Mouse (Mus musculus) liver, embryonic 12.5 days (tissue): ENCODE measurements at regions not wholly inside any gene's neighbourhood (a gene's known extent, or its start where the extent isn't known, plus 50 kb on each side); places are given as distances from the start of the nearest gene placed in this dataset.

Experiments used
- ATAC-seq: fragments of 200-750 bp; cut with Nextera tagmentation; 2 replicates; pipeline ENCODE4 v1.8.0; 2017; ENCODE audit warnings: moderate number of reproducible peaks, mild to moderate bottlenecking, moderate library complexity
- H3K27ac ChIP-seq: fragments of 300-500 bp; sonication (generic); 2 replicates; pipeline ENCODE4 v1.5.1; 2016; ENCODE audit warnings: mild to moderate bottlenecking
- H3K27me3 ChIP-seq: fragments of 300-500 bp; sonication (generic); replicated peaks from 2 replicates; pipeline ENCODE4 v1.6.1; 2016; ENCODE audit warnings: mild to moderate bottlenecking, moderate library complexity
- H3K36me3 ChIP-seq: fragments of 300-500 bp; sonication (generic); 2 replicates; pipeline ENCODE4 v1.6.1; 2016; ENCODE audit warnings: mild to moderate bottlenecking, moderate library complexity
- H3K4me1 ChIP-seq: fragments of 300-500 bp; sonication (generic); 2 replicates; pipeline ENCODE4 v1.6.1; 2016
- H3K4me2 ChIP-seq: fragments of 300-500 bp; sonication (generic); 2 replicates; pipeline ENCODE4 v1.6.1; 2016; ENCODE audit warnings: mild to moderate bottlenecking, moderate library complexity
- H3K4me3 ChIP-seq: fragments of 300-500 bp; sonication (generic); 2 replicates; pipeline ENCODE4 v1.5.1; 2016; ENCODE audit warnings: mild to moderate bottlenecking, moderate library complexity
- H3K9ac ChIP-seq: fragments of 300-500 bp; sonication (generic); 2 replicates; pipeline ENCODE4 v1.6.1; 2016; ENCODE audit warnings: mild to moderate bottlenecking, moderate library complexity
- H3K9me3 ChIP-seq: fragments of 300-500 bp; sonication (generic); replicated peaks from 2 replicates; pipeline ENCODE4 v1.6.1; 2016; ENCODE audit warnings: mild to moderate bottlenecking, moderate library complexity
- WGBS: fragments of 180-500 bp; shearing (Covaris S2); methylation state at CpG from one replicate; pipeline ENCODE4 v1.1.7; 2016; ENCODE audit not compliant: insufficient replicate concordance; 5-methylcytosine and 5-hydroxymethylcytosine counted together

GRCm38 (mm10) chr8:80422190-80422589 is 71.4 kb upstream of the Gypa start:
- Histone ChIP-seq H3K4me2 (no peak overlapping the region), H3K9ac (no peak overlapping the region), H3K27me3 (no peaks in the 10 kb centered on the region), H3K4me1 (no peaks in the 10 kb centered on the region), H3K27ac (no peak overlapping the region), H3K9me3 (no peaks in the 10 kb centered on the region), H3K4me3 (no peak overlapping the region), H3K36me3 (no peaks in the 10 kb centered on the region)
- 79% methylated on average over 6 of the region's 6 CpGs for WGBS
- ATAC-seq, result no peak

GRCm38 (mm10) chr8:80416121-80416520 is 77.5 kb upstream of the Gypa start:
- ATAC-seq, result no peak
- no peaks in the 10 kb centered on the region for H3K9me3 ChIP-seq
- no peaks in the 10 kb centered on the region for H3K27me3 ChIP-seq
- H3K4me2 ChIP-seq, result no peak overlapping the region
- H3K36me3 ChIP-seq, result no peaks in the 10 kb centered on the region
- 63% methylated on average over 4 of the region's 4 CpGs for WGBS
- no peak overlapping the region for H3K9ac ChIP-seq
- no peaks in the 10 kb centered on the region for H3K4me1 ChIP-seq
- no peak overlapping the region for H3K27ac ChIP-seq
- no peak overlapping the region for H3K4me3 ChIP-seq

GRCm38 (mm10) chr8:80399594-80400207 is 93.9 kb upstream of the Gypa start:
- H3K9me3 ChIP-seq, result no peaks in the 10 kb centered on the region
- H3K4me2 ChIP-seq, result no peak overlapping the region
- H3K4me1 ChIP-seq, result no peaks in the 10 kb centered on the region
- H3K27ac ChIP-seq, result no peak overlapping the region
- H3K27me3 ChIP-seq, result no peaks in the 10 kb centered on the region
- no peak for ATAC-seq
- H3K4me3 ChIP-seq, result no peak overlapping the region
- H3K36me3 ChIP-seq, result no peaks in the 10 kb centered on the region
- no peak overlapping the region for H3K9ac ChIP-seq
- 62% methylated on average over 2 of the region's 2 CpGs for WGBS

- Histone ChIP-seq H3K4me2 (no peak overlapping the region), H3K4me3 (no peak overlapping the region), H3K27me3 (no peaks in the 10 kb centered on the region), H3K9me3 (no peaks in the 10 kb centered on the region), H3K9ac (no peak overlapping the region), H3K27ac (no peak overlapping the region), H3K4me1 (no peaks in the 10 kb centered on the region), H3K36me3 (no peaks in the 10 kb centered on the region)
- ATAC-seq, result no peak
- 15% methylated on average over 5 of the region's 5 CpGs for WGBS
Measured at GRCm38 (mm10) chr8:80395010-80395409, 98.6 kb upstream of the Gypa start.

- Histone ChIP-seq H3K4me1 (no peaks in the 10 kb centered on the region), H3K4me3 (no peak overlapping the region), H3K9ac (no peak overlapping the region), H3K9me3 (no peaks in the 10 kb centered on the region), H3K36me3 (no peaks in the 10 kb centered on the region), H3K27me3 (no peaks in the 10 kb centered on the region), H3K4me2 (no peak overlapping the region), H3K27ac (no peak overlapping the region)
- WGBS, result 51% methylated on average over 3 of the region's 3 CpGs
- no peak for ATAC-seq
Measured at GRCm38 (mm10) chr8:80393111-80393510, 100.5 kb upstream of the Gypa start.

- no peak overlapping the region for H3K4me3 ChIP-seq
- no peaks in the 10 kb centered on the region for H3K9me3 ChIP-seq
- H3K4me2 ChIP-seq, result no peak overlapping the region
- H3K27me3 ChIP-seq, result no peaks in the 10 kb centered on the region
- H3K27ac ChIP-seq, result no peak overlapping the region
- H3K4me1 ChIP-seq, result no peaks in the 10 kb centered on the region
- WGBS, result 70% methylated on average over 2 of the region's 2 CpGs
- ATAC-seq, result no peak
- H3K36me3 ChIP-seq, result no peaks in the 10 kb centered on the region
- H3K9ac ChIP-seq, result no peak overlapping the region
Measured at GRCm38 (mm10) chr8:80369221-80369620, 124.4 kb upstream of the Gypa start.

GRCm38 (mm10) chr8:80364059-80364458 is 129.5 kb upstream of the Gypa start:
- WGBS, result 28% methylated on average over 7 of the region's 7 CpGs

GRCm38 (mm10) chr8:80343299-80343698 is 150.3 kb upstream of the Gypa start:
- whole genome bisulfite sequencing, result 74% methylated on average over 4 of the region's 4 CpGs
- no peak overlapping the region for H3K9ac ChIP-seq
- H3K36me3 ChIP-seq, result no peaks in the 10 kb centered on the region
- no peaks in the 10 kb centered on the region for H3K4me1 ChIP-seq
- no peak for ATAC-seq
- H3K9me3 ChIP-seq, result no peaks in the 10 kb centered on the region
- H3K4me2 ChIP-seq, result no peak overlapping the region
- no peaks in the 10 kb centered on the region for H3K27me3 ChIP-seq
- no peak overlapping the region for H3K4me3 ChIP-seq
- H3K27ac ChIP-seq, result no peak overlapping the region

More at GRCm38 (mm10) chr8:80364059-80364458, 129.5 kb upstream of the Gypa start:
- Histone ChIP-seq H3K27ac (no peak overlapping the region), H3K9me3 (no peaks in the 10 kb centered on the region), H3K4me3 (no peak overlapping the region), H3K36me3 (no peaks in the 10 kb centered on the region), H3K4me2 (no peak overlapping the region), H3K4me1 (no peaks in the 10 kb centered on the region), H3K27me3 (no peaks in the 10 kb centered on the region), H3K9ac (no peak overlapping the region)
- ATAC-seq, result no peak

- no peaks in the 10 kb centered on the region for H3K36me3 ChIP-seq
- no peak overlapping the region for H3K4me2 ChIP-seq
- no peak for ATAC-seq
- no peaks in the 10 kb centered on the region for H3K27me3 ChIP-seq
- no peaks in the 10 kb centered on the region for H3K9me3 ChIP-seq
- H3K4me3 ChIP-seq, result no peak overlapping the region
- 55% methylated on average over 2 of the region's 2 CpGs for WGBS
- H3K27ac ChIP-seq, result no peak overlapping the region
- no peak overlapping the region for H3K9ac ChIP-seq
- H3K4me1 ChIP-seq, result no peaks in the 10 kb centered on the region
Measured at GRCm38 (mm10) chr8:80337872-80338271, 155.7 kb upstream of the Gypa start.

- no peaks in the 10 kb centered on the region for H3K9me3 ChIP-seq
- no peak overlapping the region for H3K27ac ChIP-seq
- H3K36me3 ChIP-seq, result no peaks in the 10 kb centered on the region
- H3K9ac ChIP-seq, result no peak overlapping the region
- no peak for ATAC-seq
- H3K4me1 ChIP-seq, result no peaks in the 10 kb centered on the region
- 68% methylated on average over 2 of the region's 2 CpGs for WGBS
- no peak overlapping the region for H3K4me3 ChIP-seq
- no peaks in the 10 kb centered on the region for H3K27me3 ChIP-seq
- no peak overlapping the region for H3K4me2 ChIP-seq
Measured at GRCm38 (mm10) chr8:80328676-80329075, 164.9 kb upstream of the Gypa start.

- Histone ChIP-seq H3K27ac (no peak overlapping the region), H3K4me1 (no peaks in the 10 kb centered on the region), H3K9ac (no peak overlapping the region), H3K27me3 (no peaks in the 10 kb centered on the region), H3K9me3 (no peaks in the 10 kb centered on the region), H3K4me2 (no peak overlapping the region), H3K4me3 (no peak overlapping the region), H3K36me3 (no peaks in the 10 kb centered on the region)
- WGBS, result 84% methylated on average over 3 of the region's 3 CpGs
- ATAC-seq, result no peak
Measured at GRCm38 (mm10) chr8:80325859-80326258, 167.7 kb upstream of the Gypa start.

- Histone ChIP-seq H3K27me3 (no peaks in the 10 kb centered on the region), H3K9ac (no peak overlapping the region), H3K27ac (no peak overlapping the region), H3K9me3 (no peaks in the 10 kb centered on the region), H3K4me3 (no peak overlapping the region), H3K4me2 (no peak overlapping the region), H3K4me1 (no peaks in the 10 kb centered on the region), H3K36me3 (no peaks in the 10 kb centered on the region)
- WGBS, result 68% methylated on average over 4 of the region's 4 CpGs
- ATAC-seq, result no peak
Measured at GRCm38 (mm10) chr8:80325132-80325531, 168.4 kb upstream of the Gypa start.

GRCm38 (mm10) chr8:80318231-80318870 is 175.2 kb upstream of the Gypa start:
- Histone ChIP-seq H3K4me1 (peaks cover 37% of the 10 kb centered on the region), H3K27ac (no peak overlapping the region), H3K27me3 (no peaks in the 10 kb centered on the region), H3K36me3 (no peaks in the 10 kb centered on the region), H3K9me3 (no peaks in the 10 kb centered on the region), H3K4me3 (no peak overlapping the region), H3K4me2 (no peak overlapping the region), H3K9ac (no peak overlapping the region)
- ATAC-seq, result no peak
- WGBS, result 51% methylated on average over 6 of the region's 6 CpGs
